21 mouse cellular contexts compared by ENCODE assay signal in the genomic region with DNA sequence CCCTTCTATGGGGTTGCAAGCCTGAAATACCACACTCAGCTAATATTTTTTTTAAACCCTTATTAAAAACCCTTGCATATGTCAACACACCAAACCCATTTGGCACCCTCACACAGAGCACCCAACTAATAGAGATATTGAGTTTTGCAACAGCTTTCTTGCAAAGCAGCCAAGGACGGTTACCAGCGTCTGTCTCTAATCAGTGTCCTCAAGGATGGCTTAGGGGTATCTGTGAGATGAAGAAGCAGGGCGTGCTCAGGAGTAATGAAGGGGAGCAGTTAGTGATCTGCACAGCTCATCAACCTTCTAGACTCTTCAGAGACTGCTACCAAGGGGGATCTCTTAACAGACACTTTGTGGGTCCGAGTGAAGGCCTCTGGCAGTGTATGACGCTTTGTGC.
DNase-seq lines count a peak whose midpoint lies in the region; ATAC-seq and TF ChIP-seq lines count a peak whose summit lies in the region.
"Had no signal": no experiment of that assay in that cellular context is flagged by ENCODE, and none has a peak within 500 bp of the region (broad histone marks: within the 10 kb centered on the region; RNA-seq: fewer than 3 reads in every experiment).

No protein-coding gene starts in this region.

- no peak for ATAC-seq in liver, postnatal 0 days
- peak; percentile 64 for ATAC-seq in megakaryocyte progenitor cell, adult 5-6 weeks (replicated peaks; ENCODE audit: poor library complexity)
- ATAC-seq: activated CD4-positive, CD25-positive, alpha-beta regulatory T cell, adult 4 months; forebrain, embryonic 13.5 days; forebrain, embryonic 15.5 days; forebrain, postnatal 0 days; Patski had no signal

- no peaks in the 10 kb centered on the region for H3K79me2 ChIP-seq in liver, adult 2 months (ENCODE audit: control insufficient read depth, insufficient read depth, low read length)
- H3K79me2 ChIP-seq in MEL (ENCODE audit: control insufficient read depth, insufficient read depth, low read length, poor library complexity): no peaks in the 10 kb centered on the region

- H3K9ac ChIP-seq in liver, adult 2 months (ENCODE audit: low read depth, low read length): no peak overlapping the region
- no peak overlapping the region for H3K9ac ChIP-seq in liver, postnatal 0 days (replicated peaks)
- no peak overlapping the region for H3K9ac ChIP-seq in MEL (ENCODE audit: control insufficient read depth, low read depth, low read length, poor library complexity, severe bottlenecking)
- H3K9ac ChIP-seq: embryonic facial prominence, embryonic 12.5 days; forebrain, embryonic 13.5 days; forebrain, embryonic 15.5 days; forebrain, postnatal 0 days had no signal

- no peak for TF ChIP-seq POLR2A in liver, adult 2 months (IDR thresholded peaks at IDR 0.05; ENCODE audit: extremely low read depth, insufficient read depth, low read length)
- no peak for TF ChIP-seq POLR2A in MEL (IDR thresholded peaks at IDR 0.05; ENCODE audit: control insufficient read depth in 1 of 2, insufficient read depth in 1 of 2, low read depth in 1 of 2, low read length in 2 of 2, poor library complexity in 1 of 2)

- no peaks in the 10 kb centered on the region for H3K27me3 ChIP-seq in liver, adult 2 months (ENCODE audit: control insufficient read depth, insufficient read depth, low read length)
- no peaks in the 10 kb centered on the region for H3K27me3 ChIP-seq in liver, postnatal 0 days (ENCODE audit: insufficient read depth, low read length)
- no peaks in the 10 kb centered on the region for H3K27me3 ChIP-seq in MEL (ENCODE audit: control insufficient read depth in 1 of 2, insufficient read depth in 2 of 2, low read length in 2 of 2)
- H3K27me3 ChIP-seq: embryonic facial prominence, embryonic 12.5 days; forebrain, embryonic 13.5 days; forebrain, embryonic 15.5 days; Patski had no signal

- 63% methylated on average over 5 of the region's 5 CpGs for WGBS in liver, adult 2 months
- WGBS in liver, postnatal 0 days (ENCODE audit: insufficient replicate concordance): 69% methylated on average over 5 of the region's 5 CpGs

- H3K9me3 ChIP-seq in liver, postnatal 0 days (ENCODE audit: low read length): no peaks in the 10 kb centered on the region
- no peaks in the 10 kb centered on the region for H3K9me3 ChIP-seq in MEL (replicated peaks; ENCODE audit: insufficient read depth, low read length)
- H3K9me3 ChIP-seq: embryonic facial prominence, embryonic 10.5 days; embryonic facial prominence, embryonic 12.5 days; forebrain, embryonic 13.5 days; forebrain, embryonic 15.5 days had no signal

- no peak for TF ChIP-seq EP300 in liver, postnatal 0 days (IDR thresholded peaks at IDR 0.05; ENCODE audit: low read depth)
- TF ChIP-seq EP300 in MEL (IDR thresholded peaks at IDR 0.05; ENCODE audit: low read depth in 1 of 2, low read length in 2 of 2): peak in 1 of 2 experiments; percentile 67; a peak in 1 of 4 replicates

- no peak for TF ChIP-seq RAD21 in MEL (IDR thresholded peaks at IDR 0.05; ENCODE audit: low read depth, low read length)

- H3K4me3 ChIP-seq in liver, adult 2 months (ENCODE audit: insufficient read depth, low read depth, low read length): no peak overlapping the region
- no peak overlapping the region for H3K4me3 ChIP-seq in liver, postnatal 0 days (ENCODE audit: low read depth, low read length)
- no peak overlapping the region for H3K4me3 ChIP-seq in MEL (ENCODE audit: control insufficient read depth in 1 of 2, insufficient read depth in 1 of 2, low read depth in 2 of 2, low read length in 2 of 2)
- H3K4me3 ChIP-seq: embryonic facial prominence, embryonic 10.5 days; embryonic facial prominence, embryonic 12.5 days; forebrain, embryonic 13.5 days; forebrain, embryonic 15.5 days had no signal

- H3K4me2 ChIP-seq in liver, postnatal 0 days (ENCODE audit: low read depth, low read length): no peak overlapping the region
- H3K4me2 ChIP-seq: embryonic facial prominence, embryonic 12.5 days; forebrain, embryonic 13.5 days; forebrain, embryonic 15.5 days had no signal

- no peak for TF ChIP-seq CTCF in liver, adult 2 months (IDR thresholded peaks at IDR 0.05; ENCODE audit: low read depth, low read length)
- no peak for TF ChIP-seq CTCF in liver, postnatal 0 days (IDR thresholded peaks at IDR 0.05; ENCODE audit: low read depth)
- TF ChIP-seq CTCF in MEL (IDR thresholded peaks at IDR 0.05 in 2 of 3, conservative IDR thresholded peaks at IDR 0.05 in 1 of 3; ENCODE audit: control insufficient read depth in 1 of 3, insufficient read depth in 1 of 3, low read depth in 2 of 3, low read length in 3 of 3, poor library complexity in 1 of 3, severe bottlenecking in 1 of 3): no peak

- peak; percentile 13 for DNase-seq in adrenal gland, adult 8-10 months
- DNase-seq in adrenal gland, adult 18-20 months (ENCODE audit: low spot score in 2 of 2): no peak
- peak; percentile 33 for DNase-seq in liver, adult 2 months (ENCODE audit: extremely low read depth, low read depth, low spot score)
- DNase-seq in liver, postnatal 0 days: no peak
- peak; percentile 31 for DNase-seq in MEL (ENCODE audit: low read depth, low spot score)
- no peak for DNase-seq in urinary bladder, postnatal 10 days (ENCODE audit: low spot score)
- no peak for DNase-seq in kidney, adult 9 months
- DNase-seq: adrenal gland, postnatal 10 days; cerebellum, adult 11-12 months; cerebellum, adult 2 months; cerebellum, adult 9-10 months; cerebellum, postnatal 10 days; cerebellum, postnatal 25 days; forebrain, postnatal 0 days had no signal

- H3K27ac ChIP-seq in liver, adult 2 months (replicated peaks; ENCODE audit: insufficient read depth, low read depth, low read length): no peak overlapping the region
- H3K27ac ChIP-seq in liver, postnatal 0 days (ENCODE audit: low read depth): no peak overlapping the region
- H3K27ac ChIP-seq in MEL (ENCODE audit: control insufficient read depth, low read depth, low read length): 0 out of 2 replicates have a peak overlapping the region, but pooled peaks have one; percentile 16
- H3K27ac ChIP-seq: embryonic facial prominence, embryonic 10.5 days; embryonic facial prominence, embryonic 12.5 days; forebrain, embryonic 13.5 days; forebrain, embryonic 15.5 days had no signal

- H3K36me3 ChIP-seq in liver, adult 2 months (ENCODE audit: control insufficient read depth, insufficient read depth, low read length): no peaks in the 10 kb centered on the region
- H3K36me3 ChIP-seq in liver, postnatal 0 days (replicated peaks; ENCODE audit: insufficient read depth, low read length): no peaks in the 10 kb centered on the region
- peaks cover 0 to 10% of the 10 kb centered on the region in 2 experiments; a peak in 2 of 4 replicates for H3K36me3 ChIP-seq in MEL (ENCODE audit: control insufficient read depth in 1 of 2, insufficient read depth in 2 of 2, low read length in 2 of 2)
- H3K36me3 ChIP-seq: embryonic facial prominence, embryonic 10.5 days; embryonic facial prominence, embryonic 12.5 days; forebrain, embryonic 15.5 days had no signal

- H3K4me1 ChIP-seq in liver, adult 2 months (ENCODE audit: control insufficient read depth, insufficient read depth, low read length): no peaks in the 10 kb centered on the region
- no peaks in the 10 kb centered on the region for H3K4me1 ChIP-seq in liver, postnatal 0 days (ENCODE audit: insufficient read depth)
- H3K4me1 ChIP-seq in MEL (ENCODE audit: control insufficient read depth in 1 of 2, insufficient read depth in 2 of 2, low read length in 2 of 2): peaks cover 14 to 16% of the 10 kb centered on the region in 2 experiments
- H3K4me1 ChIP-seq: embryonic facial prominence, embryonic 12.5 days had no signal

TF ChIP-seq in MEL, 35 proteins besides CTCF, POLR2A, EP300 and RAD21:
- no peak for TF ChIP-seq GATA1 (IDR thresholded peaks at IDR 0.05; ENCODE audit: low read depth, low read length)
- 0 out of 2 replicates have a peak, but pooled peaks have one; percentile 45 for TF ChIP-seq TCF12 (IDR thresholded peaks at IDR 0.05; ENCODE audit: low read depth, low read length)

Comparison
In these comparisons a context has a peak if more than half of its experiments do, and no peak if none do; other contexts are left out.
1. DNase-seq: peak in adrenal gland, adult 8-10 months (single experiment), liver, adult 2 months (single experiment) and MEL (single experiment); none in adrenal gland, adult 18-20 months (0 of 2), liver, postnatal 0 days (single experiment), urinary bladder, postnatal 10 days (single experiment) and kidney, adult 9 months (single experiment).